In the genomic region with DNA sequence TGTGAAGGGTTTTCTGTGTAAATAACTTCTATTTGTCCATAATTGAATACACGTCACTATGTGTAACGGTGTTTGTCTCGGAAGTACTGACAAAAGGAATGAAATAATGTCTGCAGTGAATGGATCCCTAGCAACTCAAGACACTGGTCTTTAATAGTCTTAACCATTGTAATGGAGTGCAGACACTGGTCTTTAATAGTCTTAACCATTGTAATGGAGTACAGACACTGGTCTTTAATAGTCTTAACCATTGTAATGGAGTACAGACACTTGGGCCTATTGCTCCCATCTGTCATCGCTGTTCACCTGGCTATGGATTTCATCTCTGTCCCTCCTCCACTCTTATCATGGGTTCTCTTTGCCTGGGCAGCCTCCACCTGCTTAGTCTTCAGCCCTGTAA, we compare ENCODE assay signal across 8 mouse cellular contexts. TPM values are rescaled to one million over a fixed set of nuclear protein-coding genes. Genes with fewer than 3 reads are reported as not detected.
A peak's percentile ranks its signal among the peaks of the same experiment; 100 is the strongest.
DNase-seq lines count a peak whose midpoint lies in the region; ATAC-seq and TF ChIP-seq lines count a peak whose summit lies in the region.

No protein-coding gene starts in this region.

- H3K27ac ChIP-seq in kidney, postnatal 0 days = no peak overlapping the region
- no peak overlapping the region for H3K27ac ChIP-seq in hindbrain, embryonic 13.5 days
- no peak overlapping the region for H3K27ac ChIP-seq in midbrain, embryonic 14.5 days (replicated peaks; ENCODE audit: low read depth, low read length)

- 91% methylated on average over 4 of the region's 4 CpGs for WGBS in kidney, postnatal 0 days
- 87% methylated on average over 4 of the region's 4 CpGs for WGBS in hindbrain, embryonic 13.5 days
- WGBS in midbrain, embryonic 14.5 days = 89% methylated on average over 4 of the region's 4 CpGs

- H3K27me3 ChIP-seq in kidney, postnatal 0 days (ENCODE audit: insufficient read depth, low read length) = no peaks in the 10 kb centered on the region
- no peaks in the 10 kb centered on the region for H3K27me3 ChIP-seq in hindbrain, embryonic 13.5 days
- no peaks in the 10 kb centered on the region for H3K27me3 ChIP-seq in midbrain, embryonic 14.5 days (ENCODE audit: control insufficient read depth, insufficient read depth, low read length)

- no peaks in the 10 kb centered on the region for H3K36me3 ChIP-seq in kidney, postnatal 0 days (ENCODE audit: insufficient read depth, low read length)
- no peaks in the 10 kb centered on the region for H3K36me3 ChIP-seq in hindbrain, embryonic 13.5 days
- no peaks in the 10 kb centered on the region for H3K36me3 ChIP-seq in midbrain, embryonic 14.5 days (ENCODE audit: control insufficient read depth, insufficient read depth, low read length)

- no peak for TF ChIP-seq POLR2A in brain, embryonic 14.5 days (IDR thresholded peaks at IDR 0.05; ENCODE audit: borderline replicate concordance, extremely low read depth, insufficient read depth, insufficient read length, poor library complexity, severe bottlenecking)

- H3K4me3 ChIP-seq in kidney, postnatal 0 days (replicated peaks; ENCODE audit: low read depth, low read length) = no peak overlapping the region
- H3K4me3 ChIP-seq in hindbrain, embryonic 13.5 days = no peak overlapping the region
- no peak overlapping the region for H3K4me3 ChIP-seq in midbrain, embryonic 14.5 days (replicated peaks; ENCODE audit: low read depth, low read length)

- H3K4me2 ChIP-seq in kidney, postnatal 0 days (ENCODE audit: low read length) = no peak overlapping the region
- no peak overlapping the region for H3K4me2 ChIP-seq in hindbrain, embryonic 13.5 days
- no peak overlapping the region for H3K4me2 ChIP-seq in midbrain, embryonic 14.5 days (ENCODE audit: low read length)

- DNase-seq in kidney, postnatal 0 days (ENCODE audit: low spot score) = peak; percentile 95
- DNase-seq in kidney, adult 18-20 months = no peak
- peak; percentile 85 for DNase-seq in brain, embryonic 14.5 days (ENCODE audit: low read depth)
- DNase-seq in midbrain, embryonic 14.5 days = peak; percentile 87
- no peak for DNase-seq in adrenal gland, postnatal 36 days
- no peak for DNase-seq in frontal cortex, postnatal 36 days (ENCODE audit: low spot score in 2 of 2)
- no peak for DNase-seq in ovary, postnatal 36 days (ENCODE audit: low spot score)

- H3K4me1 ChIP-seq in kidney, postnatal 0 days (replicated peaks; ENCODE audit: insufficient read depth, low read length) = no peaks in the 10 kb centered on the region
- H3K4me1 ChIP-seq in hindbrain, embryonic 13.5 days (replicated peaks) = no peaks in the 10 kb centered on the region
- no peaks in the 10 kb centered on the region for H3K4me1 ChIP-seq in midbrain, embryonic 14.5 days (ENCODE audit: control insufficient read depth, insufficient read depth, low read length)

- no peaks in the 10 kb centered on the region for H3K9me3 ChIP-seq in kidney, postnatal 0 days (replicated peaks; ENCODE audit: low read length)
- H3K9me3 ChIP-seq in hindbrain, embryonic 13.5 days = no peaks in the 10 kb centered on the region
- no peaks in the 10 kb centered on the region for H3K9me3 ChIP-seq in midbrain, embryonic 14.5 days (ENCODE audit: control insufficient read depth, low read length)

- no peak overlapping the region for H3K9ac ChIP-seq in kidney, postnatal 0 days (ENCODE audit: low read depth, low read length)
- H3K9ac ChIP-seq in hindbrain, embryonic 13.5 days = no peak overlapping the region
- no peak overlapping the region for H3K9ac ChIP-seq in midbrain, embryonic 14.5 days (replicated peaks; ENCODE audit: low read length)

- TF ChIP-seq CTCF in kidney, postnatal 0 days (IDR thresholded peaks at IDR 0.05; ENCODE audit: low read depth) = no peak
- no peak for TF ChIP-seq CTCF in brain, embryonic 14.5 days (IDR thresholded peaks at IDR 0.05; ENCODE audit: borderline replicate concordance, extremely low read depth, insufficient read depth, insufficient read length)

- ATAC-seq in kidney, postnatal 0 days (replicated peaks; ENCODE audit: low FRiP score, low read depth) = peak; percentile 100
- peak; percentile 100 for ATAC-seq in hindbrain, embryonic 13.5 days (ENCODE audit: low FRiP score)
- peak; percentile 100 for ATAC-seq in midbrain, embryonic 14.5 days (ENCODE audit: low FRiP score, low TSS enrichment)

RNA-seq across cellular contexts. Expression of gene Frmd4a, which starts 53.2 kb away (rescaled TPM):
- polyA plus RNA-seq in kidney, postnatal 0 days (2015; fragmentation: Nextera tagmentation; extraction: Ambion mirVana) = 16.8 and 18.2 TPM in 2 replicates
- 67.3 and 106 TPM in 2 replicates for polyA plus RNA-seq in brain, embryonic 14.5 days (2012; rRNA removed)
- 57.3 and 59.6 TPM in 2 replicates for polyA plus RNA-seq in hindbrain, embryonic 13.5 days (2015; fragmentation: Nextera tagmentation; extraction: Ambion mirVana)
- polyA plus RNA-seq in midbrain, embryonic 14.5 days (2014; fragmentation: Nextera tagmentation; extraction: Ambion mirVana) = 54.1 and 68.4 TPM in 2 replicates
- total RNA-seq in adrenal gland, postnatal 36 days (2021) = 10 to 100 TPM; 11.1 to 18.8 TPM

Comparison
In these comparisons a context has a peak if more than half of its experiments do, and no peak if none do; other contexts are left out.
1. DNase-seq: peak in kidney, postnatal 0 days (single experiment), brain, embryonic 14.5 days (single experiment) and midbrain, embryonic 14.5 days (single experiment); none in kidney, adult 18-20 months (single experiment), adrenal gland, postnatal 36 days (0 of 2), frontal cortex, postnatal 36 days (0 of 2) and ovary, postnatal 36 days (single experiment).
2. Peak in every context shown above with its lines, with median percentiles within 50 percentile points of each other: ATAC-seq.